Mouse (Mus musculus): ENCODE data around the gene Slc44a2. TPM values are rescaled to one million over a fixed set of nuclear protein-coding genes. Genes with fewer than 3 reads are reported as not detected.

Gene Slc44a2
- polyA plus RNA-seq, 1 experiment = 47.1 TPM

GRCm38 (mm10) chr9:21334747-21335146 is 14.2 kb downstream of the Slc44a2 start:
- Histone ChIP-seq H3K27ac (ENCODE audit: control insufficient read depth, insufficient read depth, low read depth, low read length) (no peak overlapping the region), H3K36me3 (ENCODE audit: control insufficient read depth, insufficient read depth, low read length) (no peaks in the 10 kb centered on the region), H3K4me1 (ENCODE audit: control insufficient read depth, insufficient read depth, low read length) (peaks cover 7% of the 10 kb centered on the region), H3K4me3 (ENCODE audit: control insufficient read depth, low read depth, low read length) (no peak overlapping the region), H3K27me3 (ENCODE audit: control insufficient read depth, insufficient read depth, low read length) (no peaks in the 10 kb centered on the region)
- TF ChIP-seq POLR2A (IDR thresholded peaks at IDR 0.05; ENCODE audit: control insufficient read depth, low read depth, low read length) (no peak), CTCF (IDR thresholded peaks at IDR 0.05; ENCODE audit: control insufficient read depth, insufficient read depth, insufficient replicate concordance, low read depth, low read length) (no peak)

- Histone ChIP-seq H3K27ac (ENCODE audit: control insufficient read depth, insufficient read depth, low read depth, low read length) (no peak overlapping the region), H3K27me3 (ENCODE audit: control insufficient read depth, insufficient read depth, low read length) (no peaks in the 10 kb centered on the region), H3K4me3 (ENCODE audit: control insufficient read depth, low read depth, low read length) (no peak overlapping the region), H3K36me3 (ENCODE audit: control insufficient read depth, insufficient read depth, low read length) (no peaks in the 10 kb centered on the region), H3K4me1 (ENCODE audit: control insufficient read depth, insufficient read depth, low read length) (peaks cover 7% of the 10 kb centered on the region)
- TF ChIP-seq CTCF (IDR thresholded peaks at IDR 0.05; ENCODE audit: control insufficient read depth, insufficient read depth, insufficient replicate concordance, low read depth, low read length) (no peak), POLR2A (IDR thresholded peaks at IDR 0.05; ENCODE audit: control insufficient read depth, low read depth, low read length) (no peak)
These were observed 14.9 kb downstream of the Slc44a2 start for GRCm38 (mm10) chr9:21335391-21335790.

- TF ChIP-seq CTCF (IDR thresholded peaks at IDR 0.05; ENCODE audit: control insufficient read depth, insufficient read depth, insufficient replicate concordance, low read depth, low read length) = no peak
- Histone ChIP-seq H3K4me3 (ENCODE audit: control insufficient read depth, low read depth, low read length) (no peak overlapping the region), H3K27me3 (ENCODE audit: control insufficient read depth, insufficient read depth, low read length) (no peaks in the 10 kb centered on the region), H3K27ac (ENCODE audit: control insufficient read depth, insufficient read depth, low read depth, low read length) (no peak overlapping the region), H3K4me1 (ENCODE audit: control insufficient read depth, insufficient read depth, low read length) (peaks cover 7% of the 10 kb centered on the region), H3K36me3 (ENCODE audit: control insufficient read depth, insufficient read depth, low read length) (no peaks in the 10 kb centered on the region)
These were observed 16.0 kb downstream of the Slc44a2 start for GRCm38 (mm10) chr9:21336491-21336890.

GRCm38 (mm10) chr9:21337652-21338051 is 17.2 kb downstream of the Slc44a2 start:
- Histone ChIP-seq H3K36me3 (ENCODE audit: control insufficient read depth, insufficient read depth, low read length) (no peaks in the 10 kb centered on the region), H3K4me3 (ENCODE audit: control insufficient read depth, low read depth, low read length) (no peak overlapping the region), H3K27me3 (ENCODE audit: control insufficient read depth, insufficient read depth, low read length) (no peaks in the 10 kb centered on the region), H3K27ac (ENCODE audit: control insufficient read depth, insufficient read depth, low read depth, low read length) (no peak overlapping the region), H3K4me1 (ENCODE audit: control insufficient read depth, insufficient read depth, low read length) (peaks cover 4% of the 10 kb centered on the region)
- TF ChIP-seq CTCF (IDR thresholded peaks at IDR 0.05; ENCODE audit: control insufficient read depth, insufficient read depth, insufficient replicate concordance, low read depth, low read length) (no peak), POLR2A (IDR thresholded peaks at IDR 0.05; ENCODE audit: control insufficient read depth, low read depth, low read length) (no peak)

- Histone ChIP-seq H3K4me3 (ENCODE audit: control insufficient read depth, low read depth, low read length) (no peak overlapping the region), H3K4me1 (ENCODE audit: control insufficient read depth, insufficient read depth, low read length) (peaks cover 3% of the 10 kb centered on the region), H3K27me3 (ENCODE audit: control insufficient read depth, insufficient read depth, low read length) (no peaks in the 10 kb centered on the region), H3K36me3 (ENCODE audit: control insufficient read depth, insufficient read depth, low read length) (no peaks in the 10 kb centered on the region), H3K27ac (ENCODE audit: control insufficient read depth, insufficient read depth, low read depth, low read length) (no peak overlapping the region)
- no peak for TF ChIP-seq POLR2A (IDR thresholded peaks at IDR 0.05; ENCODE audit: control insufficient read depth, low read depth, low read length)
- no peak for TF ChIP-seq CTCF (IDR thresholded peaks at IDR 0.05; ENCODE audit: control insufficient read depth, insufficient read depth, insufficient replicate concordance, low read depth, low read length)
These were observed 19.9 kb downstream of the Slc44a2 start for GRCm38 (mm10) chr9:21340411-21340810.

GRCm38 (mm10) chr9:21346627-21347365 is 26.3 kb downstream of the Slc44a2 start:
- H3K4me1 ChIP-seq (ENCODE audit: control insufficient read depth, insufficient read depth, low read length) = no peaks in the 10 kb centered on the region; the same call in 1 of the 2 replicates
- TF ChIP-seq CTCF (IDR thresholded peaks at IDR 0.05; ENCODE audit: control insufficient read depth, insufficient read depth, insufficient replicate concordance, low read depth, low read length) (no peak), POLR2A (IDR thresholded peaks at IDR 0.05; ENCODE audit: control insufficient read depth, low read depth, low read length) (no peak)
- H3K27ac ChIP-seq (ENCODE audit: control insufficient read depth, insufficient read depth, low read depth, low read length) = no peak overlapping the region
- no peaks in the 10 kb centered on the region for H3K27me3 ChIP-seq (ENCODE audit: control insufficient read depth, insufficient read depth, low read length)
- H3K4me3 ChIP-seq (ENCODE audit: control insufficient read depth, low read depth, low read length) = no peak overlapping the region
- H3K36me3 ChIP-seq (ENCODE audit: control insufficient read depth, insufficient read depth, low read length) = no peaks in the 10 kb centered on the region

- Histone ChIP-seq H3K36me3 (ENCODE audit: control insufficient read depth, insufficient read depth, low read length) (no peaks in the 10 kb centered on the region), H3K27ac (ENCODE audit: control insufficient read depth, insufficient read depth, low read depth, low read length) (no peak overlapping the region), H3K4me3 (ENCODE audit: control insufficient read depth, low read depth, low read length) (no peak overlapping the region), H3K4me1 (ENCODE audit: control insufficient read depth, insufficient read depth, low read length) (no peaks in the 10 kb centered on the region; the same call in 1 of the 2 replicates), H3K27me3 (ENCODE audit: control insufficient read depth, insufficient read depth, low read length) (no peaks in the 10 kb centered on the region)
- TF ChIP-seq CTCF (IDR thresholded peaks at IDR 0.05; ENCODE audit: control insufficient read depth, insufficient read depth, insufficient replicate concordance, low read depth, low read length) (no peak), POLR2A (IDR thresholded peaks at IDR 0.05; ENCODE audit: control insufficient read depth, low read depth, low read length) (no peak)
These were observed 27.7 kb downstream of the Slc44a2 start for GRCm38 (mm10) chr9:21348152-21348551.

Measured in testis, adult 2 months (tissue).